Mouse (Mus musculus): Measurements from ENCODE around the gene Sept5.
A peak's percentile ranks its signal among the peaks of the same experiment; 100 is the strongest.

Gene Sept5

DNA sequence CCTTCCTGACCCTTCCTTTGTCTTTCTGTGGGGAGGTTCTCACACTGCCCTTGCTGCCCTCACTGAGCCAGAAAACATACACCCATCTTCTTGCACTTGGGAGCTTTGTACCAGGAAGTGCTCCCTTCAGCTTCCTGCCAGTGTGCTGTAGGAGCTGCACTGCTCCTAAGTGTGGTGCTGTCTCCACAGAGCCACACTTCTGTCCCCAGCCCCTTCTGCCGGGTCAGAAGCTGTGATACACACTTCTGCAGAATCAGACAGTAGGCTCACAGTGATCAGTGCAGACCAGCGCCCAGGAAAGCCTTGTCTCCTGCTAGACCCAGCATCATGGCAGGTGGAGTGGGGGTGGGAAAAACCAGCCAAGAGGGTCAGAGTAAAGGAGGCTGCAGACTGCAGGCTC is 3.1 kb upstream of the Sept5 start:
- no peak for DNase-seq (ENCODE audit: low spot score)

DNA sequence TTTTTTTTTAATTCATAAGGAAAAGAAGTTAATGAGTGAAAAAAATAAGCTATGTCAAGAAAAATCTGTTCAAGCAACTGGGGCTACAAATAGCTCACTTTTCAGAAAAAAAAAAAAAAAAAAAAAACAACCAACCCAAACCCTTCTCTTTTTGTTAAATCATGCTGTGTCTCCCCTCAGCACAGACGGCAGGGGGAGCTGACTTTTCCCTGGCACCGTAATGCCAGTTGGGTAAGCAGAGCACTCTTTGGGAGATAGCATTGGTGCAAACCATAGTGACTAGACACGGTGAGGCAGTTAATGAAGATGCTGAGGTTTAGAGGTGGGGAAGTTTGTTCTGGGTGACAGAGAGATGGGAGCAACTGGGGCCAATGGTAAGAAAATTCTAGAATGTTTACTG is 2.3 kb upstream of the Sept5 start:
- DNase-seq (ENCODE audit: low spot score): no peak

DNA sequence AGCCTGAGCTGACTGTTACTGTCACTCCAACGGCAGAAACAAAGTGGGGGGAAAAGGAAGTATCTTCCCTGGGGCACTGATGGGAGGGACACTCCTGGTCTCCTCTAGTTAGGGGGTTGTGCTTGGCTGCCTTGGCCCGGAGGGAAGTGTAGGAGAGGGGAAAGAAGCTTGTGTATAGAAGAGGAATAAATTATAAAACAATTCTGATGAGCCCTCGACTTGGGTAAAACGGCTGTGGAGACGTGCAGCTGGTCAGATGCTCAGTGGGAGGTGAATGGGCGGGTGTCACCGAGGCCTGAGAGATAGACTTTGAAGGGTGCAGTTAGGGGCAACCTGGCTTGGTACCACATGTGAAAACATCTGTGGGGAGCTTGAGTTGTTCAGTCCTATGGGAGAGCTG is 1.4 kb upstream of the Sept5 start:
- DNase-seq (ENCODE audit: low spot score): no peak

- no peak for DNase-seq (ENCODE audit: low spot score)
Observed at GRCm38 (mm10) chr16:18630291-18630690, 537 bp upstream of the Sept5 start.

- DNase-seq (ENCODE audit: low spot score): no peak
Observed at GRCm38 (mm10) chr16:18628948-18629340, 810 bp downstream of the Sept5 start.

- DNase-seq (ENCODE audit: low spot score): no peak
Observed at GRCm38 (mm10) chr16:18628206-18628947, 1.4 kb downstream of the Sept5 start.

DNA sequence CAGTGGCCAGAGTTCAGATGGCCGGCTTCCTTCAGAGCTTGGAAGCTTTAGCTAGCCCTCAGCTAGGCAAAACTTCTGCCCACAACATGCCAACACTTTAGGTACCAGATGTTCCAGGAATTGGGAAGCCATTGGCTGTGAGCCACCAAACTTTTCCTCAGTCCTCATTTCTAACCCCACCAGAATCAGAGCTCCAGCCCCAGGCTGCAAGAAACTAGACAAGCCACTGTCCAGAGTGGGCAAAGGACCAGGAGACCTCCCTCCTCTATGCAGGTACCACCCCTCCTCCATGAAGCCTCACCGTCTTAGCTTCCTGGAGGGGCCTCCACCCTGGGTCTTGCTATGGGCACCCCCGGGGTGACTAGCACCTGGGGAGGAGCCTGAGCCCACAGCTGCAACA is 2.6 kb downstream of the Sept5 start:
- no peak for DNase-seq (ENCODE audit: low spot score)

DNA sequence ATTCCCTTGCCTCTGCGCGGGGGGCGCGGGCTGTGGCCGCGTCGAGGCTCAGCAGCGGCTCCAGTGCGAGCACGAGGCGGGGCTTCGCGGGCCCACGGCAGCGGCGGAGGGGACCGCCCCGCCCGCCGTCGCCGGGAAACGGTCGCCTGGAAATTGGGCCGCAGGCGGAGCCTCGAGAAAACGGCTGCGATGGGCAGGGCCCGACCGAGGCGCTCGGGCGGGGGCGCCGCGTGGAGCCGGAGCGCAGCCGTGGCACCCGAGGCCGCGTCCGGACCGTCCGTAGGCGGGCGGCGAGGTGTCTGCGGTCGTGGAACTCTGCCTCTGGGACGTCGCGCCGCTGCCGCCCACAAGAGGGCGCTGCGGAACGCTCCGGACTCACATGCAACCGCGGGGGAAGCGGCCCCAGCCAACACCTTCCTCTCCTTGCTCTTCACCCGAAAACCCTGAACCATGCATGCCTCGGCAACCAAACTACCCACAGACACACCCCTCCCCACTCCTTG is 3.3 kb downstream of the Sept5 start, which contains the start of gene Gm49601:
Gene Gm49601, minus strand, starts transcription at position 52 of the 503 bp plus-strand sequence.
- DNase-seq (ENCODE audit: low spot score): peak; percentile 88

DNA sequence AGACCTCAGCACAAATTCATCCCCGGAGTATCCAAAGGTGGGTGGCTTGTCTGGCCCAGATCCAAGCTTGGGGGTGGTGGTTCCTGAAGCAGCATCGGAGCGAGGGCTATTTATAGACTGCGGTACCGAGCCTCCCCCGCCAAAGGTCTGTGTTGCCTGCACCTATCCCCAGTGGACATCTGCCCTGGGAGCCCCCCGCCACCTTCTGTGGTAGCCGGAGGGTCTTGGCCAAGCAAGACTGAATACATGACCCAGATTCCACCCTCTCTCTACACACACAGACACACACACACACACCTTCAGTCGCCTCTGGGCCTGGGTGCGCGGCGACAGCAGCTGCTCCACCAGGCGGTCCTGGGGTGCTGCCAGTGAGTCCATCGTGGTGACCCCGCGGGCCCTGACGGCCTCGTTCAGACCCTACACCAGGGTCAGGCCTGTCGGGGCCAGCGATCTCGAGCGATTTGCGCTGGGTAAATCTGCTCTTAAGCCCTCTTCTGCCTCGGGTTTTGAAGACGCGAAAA is 3.9 kb downstream of the Sept5 start:
- no peak for DNase-seq (ENCODE audit: low spot score)

- no peak for DNase-seq (ENCODE audit: low spot score)
Observed at GRCm38 (mm10) chr16:18625097-18625496, 4.7 kb downstream of the Sept5 start.

DNA sequence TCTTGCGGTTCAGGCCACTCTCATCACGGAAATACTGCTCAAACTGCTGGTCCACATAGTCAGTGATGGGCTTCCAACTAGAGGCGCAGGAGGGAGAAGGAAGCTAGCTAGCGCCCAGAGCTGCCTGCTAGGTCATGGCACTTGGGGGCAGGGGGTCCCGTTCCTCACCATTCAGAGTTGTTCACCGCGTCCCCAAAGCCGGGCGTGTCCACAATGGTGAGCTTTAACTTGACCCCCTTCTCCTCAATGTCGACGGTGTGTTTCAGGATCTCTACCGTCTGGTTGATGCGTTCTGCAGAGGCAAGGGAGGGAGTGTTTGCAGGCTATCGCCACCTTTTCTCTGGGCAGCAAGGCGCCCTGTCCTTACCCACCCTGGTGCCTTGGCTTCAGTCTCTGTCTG is 5.1 kb downstream of the Sept5 start:
- no peak for DNase-seq (ENCODE audit: low spot score)

GRCm38 (mm10) chr16:18623751-18624540 is 5.8 kb downstream of the Sept5 start:
- DNase-seq (ENCODE audit: low spot score): no peak

- no peak for DNase-seq (ENCODE audit: low spot score)
Observed at GRCm38 (mm10) chr16:18622916-18623750, 6.6 kb downstream of the Sept5 start.

DNA sequence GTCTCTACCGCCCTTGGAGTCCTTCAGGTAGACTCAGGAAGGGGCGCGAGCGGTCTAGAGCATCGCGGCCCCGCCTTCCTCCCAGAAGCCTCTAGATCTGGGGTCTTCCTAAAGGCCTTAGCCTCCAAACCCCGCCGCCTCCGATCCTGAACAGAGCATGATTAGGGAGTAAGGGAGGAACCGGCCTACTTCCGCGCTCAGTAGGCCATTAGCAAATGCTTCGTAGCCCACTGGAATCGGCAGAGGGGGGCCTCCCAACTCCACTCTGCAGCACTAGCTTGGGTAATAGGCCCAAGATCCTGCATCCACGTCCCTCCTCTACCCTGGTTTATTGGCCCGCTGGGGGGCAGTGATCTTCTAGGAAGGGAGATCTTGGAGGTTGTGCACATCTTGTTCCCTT is 7.7 kb downstream of the Sept5 start, which contains the start of gene Gp1bb:
Gene Gp1bb, minus strand, starts transcription at position 385 of the 400 bp plus-strand sequence.
- DNase-seq (ENCODE audit: low spot score): no peak

DNA sequence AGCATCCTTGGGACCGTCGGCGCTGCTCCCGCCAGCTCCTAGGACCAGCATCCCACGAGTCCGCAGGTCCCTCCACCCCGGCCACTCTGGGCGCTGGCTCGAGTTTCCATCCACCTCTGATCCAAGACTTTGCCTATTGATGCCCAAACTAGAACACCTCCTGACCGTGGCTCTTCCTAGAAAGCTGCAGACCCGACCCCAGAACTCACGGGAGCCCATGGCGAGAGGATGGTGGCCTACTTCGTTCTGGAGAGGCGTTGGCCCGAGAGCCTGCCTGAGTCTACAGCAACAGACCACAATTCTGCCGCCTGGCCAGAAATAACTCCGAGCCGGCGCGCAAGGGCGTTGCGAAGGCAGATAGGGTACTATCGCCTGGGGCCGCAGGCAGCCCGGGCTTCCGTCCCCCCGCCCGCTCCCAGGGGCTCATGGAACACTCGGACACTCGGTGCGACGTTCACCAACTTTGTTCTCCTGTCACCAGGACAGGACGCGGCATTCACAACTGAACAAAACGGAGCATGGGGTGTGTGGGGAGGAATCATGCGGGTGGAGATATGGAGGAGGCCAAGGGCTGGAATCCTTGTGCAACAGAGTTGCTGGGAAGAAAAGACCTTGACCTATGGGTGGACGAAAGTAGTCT is 8.3 kb downstream of the Sept5 start:
- no peak for DNase-seq (ENCODE audit: low spot score)

- DNase-seq (ENCODE audit: low spot score): no peak
Observed at GRCm38 (mm10) chr16:18620601-18621361, 9.0 kb downstream of the Sept5 start.

DNA sequence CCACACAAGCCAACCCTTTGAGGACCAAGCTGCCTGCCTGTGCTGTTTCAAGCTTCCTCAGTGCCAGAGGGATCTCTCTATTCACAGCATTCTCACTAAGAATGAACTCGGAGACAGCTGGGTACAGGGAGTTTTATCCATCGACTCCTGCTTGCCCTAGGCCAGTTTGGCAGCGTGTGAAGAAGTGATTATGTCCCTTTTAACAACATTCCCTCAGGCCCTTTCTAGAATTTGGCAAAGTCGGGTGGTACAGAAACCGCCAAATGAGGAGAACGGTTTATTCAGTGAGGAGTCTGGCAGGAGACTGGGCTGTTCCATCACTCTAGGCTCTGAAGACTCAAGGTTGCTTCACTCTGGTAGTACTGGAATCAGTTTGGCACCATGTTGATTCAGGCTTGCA is 9.6 kb downstream of the Sept5 start:
- no peak for DNase-seq (ENCODE audit: low spot score)

GRCm38 (mm10) chr16:18619110-18619509 is 10.6 kb downstream of the Sept5 start:
- no peak for DNase-seq (ENCODE audit: low spot score)

- DNase-seq (ENCODE audit: low spot score): no peak
Observed at GRCm38 (mm10) chr16:18618297-18618696, 11.5 kb downstream of the Sept5 start.

GRCm38 (mm10) chr16:18617370-18618065 is 12.2 kb downstream of the Sept5 start:
- peak; percentile 91 for DNase-seq (ENCODE audit: low spot score)

Measured in urinary bladder, postnatal 25 days (tissue).